Mouse (Mus musculus) limb, embryonic 14.5 days (tissue): Measurements from ENCODE around the gene Rnf223. TPM values are rescaled to one million over a fixed set of nuclear protein-coding genes. Genes with fewer than 3 reads are reported as not detected.

Source experiments
- ATAC-seq: fragments of 200-750 bp; cut with Nextera tagmentation; 2 replicates; pipeline ENCODE4 v1.8.0; 2017; ENCODE audit warnings: low read depth, moderate number of reproducible peaks, moderate TSS enrichment; ENCODE audit not compliant: low FRiP score
- DNase-seq: peaks from one replicate; pipeline ENCODE4 v3.0.0-alpha.2; 2015; ENCODE audit warnings: low spot score
- H3K27ac ChIP-seq: fragments of 300-500 bp; sonication (generic); replicated peaks from 2 replicates; pipeline ENCODE4 v1.5.1; 2014; ENCODE audit warnings: low read depth, mild to moderate bottlenecking, low read length, moderate library complexity, mixed read lengths
- H3K27me3 ChIP-seq: fragments of 300-500 bp; sonication (generic); 2 replicates; pipeline ENCODE4 v1.6.1; 2014; ENCODE audit warnings: low read length, mixed read lengths; ENCODE audit not compliant: control insufficient read depth, insufficient read depth
- H3K36me3 ChIP-seq: fragments of 300-500 bp; sonication (generic); 2 replicates; pipeline ENCODE4 v1.6.1; 2014; ENCODE audit warnings: mild to moderate bottlenecking, low read length, moderate library complexity, mixed read lengths; ENCODE audit not compliant: control insufficient read depth, insufficient read depth
- H3K4me1 ChIP-seq: fragments of 300-500 bp; sonication (generic); 2 replicates; pipeline ENCODE4 v1.6.1; 2014; ENCODE audit warnings: antibody characterized with exemption, low read length, mixed read lengths; ENCODE audit not compliant: control insufficient read depth, insufficient read depth
- H3K4me2 ChIP-seq: fragments of 300-500 bp; sonication (generic); replicated peaks from 2 replicates; pipeline ENCODE4 v1.6.1; 2014; ENCODE audit warnings: low read depth, mild to moderate bottlenecking, low read length, moderate library complexity; ENCODE audit not compliant: severe bottlenecking
- H3K4me3 ChIP-seq: fragments of 300-500 bp; sonication (generic); replicated peaks from 2 replicates; pipeline ENCODE4 v1.5.1; 2014; ENCODE audit warnings: low read length
- H3K9ac ChIP-seq: fragments of 300-500 bp; sonication (generic); 2 replicates; pipeline ENCODE4 v1.6.1; 2014; ENCODE audit warnings: mild to moderate bottlenecking, low read depth, low read length, moderate library complexity; ENCODE audit not compliant: severe bottlenecking
- H3K9me3 ChIP-seq: fragments of 300-500 bp; sonication (generic); 2 replicates; pipeline ENCODE4 v1.6.1; 2016; ENCODE audit warnings: low read length; ENCODE audit not compliant: control insufficient read depth
- POLR2A ChIP-seq: fragments of 200-500 bp; IDR thresholded peaks from 2 replicates; pipeline ENCODE4 v1.8.0; 2012; ENCODE audit warnings: inconsistent platforms, mild to moderate bottlenecking, moderate library complexity, borderline replicate concordance; ENCODE audit not compliant: insufficient read depth, insufficient read length; ENCODE audit errors: extremely low read depth
- WGBS: fragments of 180-500 bp; shearing (Covaris S2); extraction: QIAGEN DNeasy Blood & Tissue Kit; methylation state at CpG from one replicate; pipeline ENCODE4 v1.1.7; 2014; 5-methylcytosine and 5-hydroxymethylcytosine counted together
- polyA plus RNA-seq, 2 experiments: library from polyadenylated mRNA; depleted of rRNA in 1 of 2; stranded (reverse) in 1 of 2; unstranded in 1 of 2; fragments of >200 nt; fragmentation: Nextera tagmentation in 1 of 2; extraction: Ambion mirVana in 1 of 2; gene quantifications; 2 replicates each; pipeline versions ENCODE4 v1.2.1 to v1.2.3; 2012 to 2014

Rnf223 gene
- polyA plus RNA-seq, 2 experiments, result 0.61 to 1.5 TPM

GRCm38 (mm10) chr4:156168611-156169010 lies 38.3 kb downstream of the Rnf223 start:
- no peaks in the 10 kb centered on the region for H3K9me3 ChIP-seq
- no peak overlapping the region for H3K4me3 ChIP-seq
- 78% methylated on average over 8 of the region's 8 CpGs for WGBS
- H3K4me2 ChIP-seq, result no peak overlapping the region
- no peaks in the 10 kb centered on the region for H3K27me3 ChIP-seq
- peaks cover 98% of the 10 kb centered on the region for H3K36me3 ChIP-seq
- DNase-seq, result no peak
- no peak overlapping the region for H3K27ac ChIP-seq
- TF ChIP-seq POLR2A, result no peak
- no peak for ATAC-seq
- H3K4me1 ChIP-seq, result no peaks in the 10 kb centered on the region
- H3K9ac ChIP-seq, result no peak overlapping the region

GRCm38 (mm10) chr4:156169129-156169528 lies 38.8 kb downstream of the Rnf223 start:
- H3K9ac ChIP-seq, result no peak overlapping the region
- 96% methylated on average over 10 of the region's 10 CpGs for WGBS
- H3K36me3 ChIP-seq, result peaks cover 99% of the 10 kb centered on the region
- no peak overlapping the region for H3K4me2 ChIP-seq
- H3K9me3 ChIP-seq, result no peaks in the 10 kb centered on the region
- H3K4me3 ChIP-seq, result no peak overlapping the region
- H3K27ac ChIP-seq, result no peak overlapping the region
- TF ChIP-seq POLR2A, result no peak
- H3K4me1 ChIP-seq, result no peaks in the 10 kb centered on the region
- H3K27me3 ChIP-seq, result no peaks in the 10 kb centered on the region
- ATAC-seq (no peak), DNase-seq (no peak)

- DNase-seq, result no peak
- peaks cover 97% of the 10 kb centered on the region for H3K36me3 ChIP-seq
- ATAC-seq, result no peak
- H3K4me2 ChIP-seq, result no peak overlapping the region
- 93% methylated on average over 11 of the region's 11 CpGs for WGBS
- H3K27me3 ChIP-seq, result no peaks in the 10 kb centered on the region
- no peak overlapping the region for H3K9ac ChIP-seq
- no peaks in the 10 kb centered on the region for H3K4me1 ChIP-seq
- no peak overlapping the region for H3K4me3 ChIP-seq
- no peak for TF ChIP-seq POLR2A
- H3K9me3 ChIP-seq, result no peaks in the 10 kb centered on the region
- H3K27ac ChIP-seq, result no peak overlapping the region
Observed at GRCm38 (mm10) chr4:156171828-156172227, 41.5 kb downstream of the Rnf223 start.

DNA sequence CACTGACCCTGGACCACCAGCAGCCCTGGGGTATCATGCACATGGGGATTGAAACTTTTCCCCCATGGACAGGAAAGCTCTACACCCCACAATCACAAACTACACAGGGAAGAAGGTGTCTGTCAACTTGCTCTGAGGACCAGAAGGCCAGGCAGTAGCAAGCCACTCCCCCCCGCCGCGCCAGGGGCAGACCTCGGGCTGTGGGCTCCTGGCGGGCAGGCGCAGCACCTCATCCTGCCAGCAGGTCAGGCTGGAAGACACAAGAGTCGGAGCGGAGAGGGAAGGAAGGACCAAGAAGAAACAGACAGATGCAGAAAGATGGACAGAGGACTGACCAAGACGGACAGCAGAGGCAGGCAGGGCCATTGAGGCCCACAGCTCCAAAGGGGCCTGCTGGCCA lies 47.3 kb downstream of the Rnf223 start:
- DNase-seq (no peak), ATAC-seq (no peak)
- no peak overlapping the region for H3K9ac ChIP-seq
- no peak overlapping the region for H3K4me2 ChIP-seq
- no peak for TF ChIP-seq POLR2A
- H3K27ac ChIP-seq, result no peak overlapping the region
- peaks cover 83% of the 10 kb centered on the region for H3K36me3 ChIP-seq
- H3K4me3 ChIP-seq, result no peak overlapping the region
- H3K27me3 ChIP-seq, result no peaks in the 10 kb centered on the region
- H3K4me1 ChIP-seq, result no peaks in the 10 kb centered on the region
- no peaks in the 10 kb centered on the region for H3K9me3 ChIP-seq
- 92% methylated on average over 9 of the region's 9 CpGs for WGBS

Other genes starting within 250 kb of the Rnf223 start
- gene Pusl1, start 238.7 kb upstream of the Rnf223 start, polyA plus RNA-seq (2012; rRNA removed), result 95.7 and 125 TPM in 2 replicates
- gene Pusl1, start 238.7 kb upstream of the Rnf223 start, polyA plus RNA-seq (2014; fragmentation: Nextera tagmentation; extraction: Ambion mirVana), result 54.9 and 57.2 TPM in 2 replicates
- 33.8 and 41.6 TPM in 2 replicates for gene Acap3, start 238.7 kb upstream of the Rnf223 start, polyA plus RNA-seq (2012; rRNA removed)
- gene Acap3, start 238.7 kb upstream of the Rnf223 start, polyA plus RNA-seq (2014; fragmentation: Nextera tagmentation; extraction: Ambion mirVana), result 19.8 and 22.6 TPM in 2 replicates
- 106 and 117 TPM in 2 replicates for gene Ube2j2, start 186.7 kb upstream of the Rnf223 start, polyA plus RNA-seq (2012; rRNA removed)
- 122 and 126 TPM in 2 replicates for gene Ube2j2, start 186.7 kb upstream of the Rnf223 start, polyA plus RNA-seq (2014; fragmentation: Nextera tagmentation; extraction: Ambion mirVana)
- gene C1qtnf12, start 168.2 kb upstream of the Rnf223 start, polyA plus RNA-seq (2012; rRNA removed), result 37.0 and 44.3 TPM in 2 replicates
- gene C1qtnf12, start 168.2 kb upstream of the Rnf223 start, polyA plus RNA-seq (2014; fragmentation: Nextera tagmentation; extraction: Ambion mirVana), result 52.3 and 56.6 TPM in 2 replicates
- 11.3 and 15.2 TPM in 2 replicates for gene B3galt6, start 137.9 kb upstream of the Rnf223 start, polyA plus RNA-seq (2012; rRNA removed)
- gene B3galt6, start 137.9 kb upstream of the Rnf223 start, polyA plus RNA-seq (2014; fragmentation: Nextera tagmentation; extraction: Ambion mirVana), result 17.0 and 18.8 TPM in 2 replicates
- gene Sdf4, start 137.6 kb upstream of the Rnf223 start, polyA plus RNA-seq (2012; rRNA removed), result 52.4 and 74.5 TPM in 2 replicates
- 171 TPM in 2 replicates for gene Sdf4, start 137.6 kb upstream of the Rnf223 start, polyA plus RNA-seq (2014; fragmentation: Nextera tagmentation; extraction: Ambion mirVana)
- 4.8 and 5.8 TPM in 2 replicates for gene Tnfrsf4, start 116.7 kb upstream of the Rnf223 start, polyA plus RNA-seq (2012; rRNA removed)
- 0.58 and 0.65 TPM in 2 replicates for gene Tnfrsf4, start 116.7 kb upstream of the Rnf223 start, polyA plus RNA-seq (2014; fragmentation: Nextera tagmentation; extraction: Ambion mirVana)
- gene Tnfrsf18, start 104.3 kb upstream of the Rnf223 start, polyA plus RNA-seq (2012; rRNA removed), result 1.9 TPM in 2 replicates
- gene Tnfrsf18, start 104.3 kb upstream of the Rnf223 start, polyA plus RNA-seq (2014; fragmentation: Nextera tagmentation; extraction: Ambion mirVana), result 3.7 and 4.7 TPM in 2 replicates
- gene Ttll10, start 71.1 kb upstream of the Rnf223 start, polyA plus RNA-seq (2012; rRNA removed), result 4.0 and 4.2 TPM in 2 replicates
- 2.4 and 2.6 TPM in 2 replicates for gene Ttll10, start 71.1 kb upstream of the Rnf223 start, polyA plus RNA-seq (2014; fragmentation: Nextera tagmentation; extraction: Ambion mirVana)
- gene 9430015G10Rik, start 20.5 kb upstream of the Rnf223 start, polyA plus RNA-seq (2012; rRNA removed), result 74.5 and 92.4 TPM in 2 replicates
- gene 9430015G10Rik, start 20.5 kb upstream of the Rnf223 start, polyA plus RNA-seq (2014; fragmentation: Nextera tagmentation; extraction: Ambion mirVana), result 34.4 and 38.3 TPM in 2 replicates
- 264 and 342 TPM in 2 replicates for gene Agrn, start 67.0 kb downstream of the Rnf223 start, polyA plus RNA-seq (2012; rRNA removed)
- 78.5 and 92.2 TPM in 2 replicates for gene Agrn, start 67.0 kb downstream of the Rnf223 start, polyA plus RNA-seq (2014; fragmentation: Nextera tagmentation; extraction: Ambion mirVana)
- gene Isg15, start 70.3 kb downstream of the Rnf223 start, polyA plus RNA-seq (2012; rRNA removed), result 1.4 and 1.7 TPM in 2 replicates
- 0.26 and 0.73 TPM in 2 replicates for gene Isg15, start 70.3 kb downstream of the Rnf223 start, polyA plus RNA-seq (2014; fragmentation: Nextera tagmentation; extraction: Ambion mirVana)
- 2.2 and 2.4 TPM in 2 replicates for gene AW011738, start 72.8 kb downstream of the Rnf223 start, polyA plus RNA-seq (2012; rRNA removed)
- 0.41 and 1.4 TPM in 2 replicates for gene AW011738, start 72.8 kb downstream of the Rnf223 start, polyA plus RNA-seq (2014; fragmentation: Nextera tagmentation; extraction: Ambion mirVana)
- gene Perm1, start 85.4 kb downstream of the Rnf223 start, polyA plus RNA-seq (2012; rRNA removed), result 0.25 and 0.54 TPM in 2 replicates
- gene Perm1, start 85.4 kb downstream of the Rnf223 start, polyA plus RNA-seq (2014; fragmentation: Nextera tagmentation; extraction: Ambion mirVana), result 1.0 and 1.2 TPM in 2 replicates
- 104 and 133 TPM in 2 replicates for gene Plekhn1, start 104.3 kb downstream of the Rnf223 start, polyA plus RNA-seq (2012; rRNA removed)
- 32.2 and 36.6 TPM in 2 replicates for gene Plekhn1, start 104.3 kb downstream of the Rnf223 start, polyA plus RNA-seq (2014; fragmentation: Nextera tagmentation; extraction: Ambion mirVana)
- 130 and 147 TPM in 2 replicates for gene Noc2l, start 105.5 kb downstream of the Rnf223 start, polyA plus RNA-seq (2012; rRNA removed)
- gene Noc2l, start 105.5 kb downstream of the Rnf223 start, polyA plus RNA-seq (2014; fragmentation: Nextera tagmentation; extraction: Ambion mirVana), result 61.2 and 62.7 TPM in 2 replicates
- gene Samd11, start 125.1 kb downstream of the Rnf223 start, polyA plus RNA-seq (2012; rRNA removed), result 0.58 and 0.78 TPM in 2 replicates
- 0.12 and 0.43 TPM in 2 replicates for gene Samd11, start 125.1 kb downstream of the Rnf223 start, polyA plus RNA-seq (2014; fragmentation: Nextera tagmentation; extraction: Ambion mirVana)
- gene Vmn2r-ps159, start 200.6 kb downstream of the Rnf223 start, polyA plus RNA-seq (2012; rRNA removed), result not detected in 2 replicates
- not detected in 2 replicates for gene Vmn2r-ps159, start 200.6 kb downstream of the Rnf223 start, polyA plus RNA-seq (2014; fragmentation: Nextera tagmentation; extraction: Ambion mirVana)